Mouse (Mus musculus) forebrain, embryonic 12.5 days (tissue): ENCODE measurements around the gene Tlcd1. TPM values are rescaled to one million over a fixed set of nuclear protein-coding genes. Genes with fewer than 3 reads are reported as not detected.

ENCODE experiments used
- ATAC-seq: fragments of 200-750 bp; cut with Nextera tagmentation; 2 replicates; pipeline ENCODE4 v1.8.0; 2017; ENCODE audit warnings: moderate TSS enrichment; ENCODE audit not compliant: low FRiP score
- H3K27ac ChIP-seq: fragments of 300-500 bp; sonication (generic); 2 replicates; pipeline ENCODE4 v1.5.1; 2016; ENCODE audit warnings: mild to moderate bottlenecking
- H3K27me3 ChIP-seq: fragments of 300-500 bp; sonication (generic); 2 replicates; pipeline ENCODE4 v1.6.1; 2016; ENCODE audit warnings: mild to moderate bottlenecking
- H3K36me3 ChIP-seq: fragments of 300-500 bp; sonication (generic); replicated peaks from 2 replicates; pipeline ENCODE4 v1.6.1; 2016; ENCODE audit warnings: mild to moderate bottlenecking
- H3K4me1 ChIP-seq: fragments of 300-500 bp; sonication (generic); 2 replicates; pipeline ENCODE4 v1.6.1; 2016
- H3K4me2 ChIP-seq: fragments of 300-500 bp; sonication (generic); 2 replicates; pipeline ENCODE4 v1.6.1; 2016; ENCODE audit warnings: mild to moderate bottlenecking, moderate library complexity
- H3K4me3 ChIP-seq: fragments of 300-500 bp; sonication (generic); replicated peaks from 2 replicates; pipeline ENCODE4 v1.5.1; 2016; ENCODE audit warnings: mild to moderate bottlenecking
- H3K9ac ChIP-seq: fragments of 300-500 bp; sonication (generic); 2 replicates; pipeline ENCODE4 v1.6.1; 2016; ENCODE audit warnings: mild to moderate bottlenecking
- H3K9me3 ChIP-seq: fragments of 300-500 bp; sonication (generic); 2 replicates; pipeline ENCODE4 v1.6.1; 2016
- WGBS: fragments of 180-500 bp; shearing (Covaris S2); methylation state at CpG from one replicate; pipeline ENCODE4 v1.1.7; 2016; 5-methylcytosine and 5-hydroxymethylcytosine counted together
- polyA plus RNA-seq: library from polyadenylated mRNA; unstranded; fragments of >200 nt; fragmentation: Nextera tagmentation; extraction: Ambion mirVana; gene quantifications from 2 replicates; pipeline ENCODE4 v1.2.1, GENCODE M21; 2016

Gene Tlcd1
- polyA plus RNA-seq, 1 experiment from 2014 or later: 6.9 TPM

DNA sequence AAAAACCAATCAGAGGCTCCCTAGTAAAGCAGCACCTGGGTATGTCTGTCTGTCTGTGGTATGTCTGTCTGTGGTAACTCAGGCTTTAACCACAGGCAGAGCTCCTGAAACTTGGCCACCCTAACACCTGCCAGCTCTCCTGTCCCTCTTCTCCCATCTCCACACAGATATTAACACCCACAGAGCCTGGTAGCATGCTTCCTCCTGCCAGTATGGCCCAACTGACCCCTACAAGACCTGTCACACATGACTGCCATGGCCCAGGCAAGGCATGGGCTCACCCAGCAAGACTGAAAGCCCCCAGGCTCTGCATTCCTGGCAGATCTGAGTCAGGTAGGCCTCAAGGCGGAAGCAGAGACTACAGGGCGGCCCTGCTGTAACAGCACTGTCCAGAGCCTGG lies 13.5 kb upstream of the Tlcd1 start:
- H3K27ac ChIP-seq: peak overlapping the region; percentile 99
- H3K36me3 ChIP-seq: peaks cover 49% of the 10 kb centered on the region
- peaks cover 5% of the 10 kb centered on the region; the same call in 1 of the 2 replicates for H3K27me3 ChIP-seq
- ATAC-seq: no peak
- H3K9ac ChIP-seq: peak overlapping the region; percentile 99
- H3K4me3 ChIP-seq: peak overlapping the region; percentile 99
- peak overlapping the region; percentile 84 for H3K4me2 ChIP-seq
- WGBS: 75% methylated on average over 2 of the region's 2 CpGs
- peaks cover 38% of the 10 kb centered on the region for H3K4me1 ChIP-seq
- no peaks in the 10 kb centered on the region for H3K9me3 ChIP-seq

DNA sequence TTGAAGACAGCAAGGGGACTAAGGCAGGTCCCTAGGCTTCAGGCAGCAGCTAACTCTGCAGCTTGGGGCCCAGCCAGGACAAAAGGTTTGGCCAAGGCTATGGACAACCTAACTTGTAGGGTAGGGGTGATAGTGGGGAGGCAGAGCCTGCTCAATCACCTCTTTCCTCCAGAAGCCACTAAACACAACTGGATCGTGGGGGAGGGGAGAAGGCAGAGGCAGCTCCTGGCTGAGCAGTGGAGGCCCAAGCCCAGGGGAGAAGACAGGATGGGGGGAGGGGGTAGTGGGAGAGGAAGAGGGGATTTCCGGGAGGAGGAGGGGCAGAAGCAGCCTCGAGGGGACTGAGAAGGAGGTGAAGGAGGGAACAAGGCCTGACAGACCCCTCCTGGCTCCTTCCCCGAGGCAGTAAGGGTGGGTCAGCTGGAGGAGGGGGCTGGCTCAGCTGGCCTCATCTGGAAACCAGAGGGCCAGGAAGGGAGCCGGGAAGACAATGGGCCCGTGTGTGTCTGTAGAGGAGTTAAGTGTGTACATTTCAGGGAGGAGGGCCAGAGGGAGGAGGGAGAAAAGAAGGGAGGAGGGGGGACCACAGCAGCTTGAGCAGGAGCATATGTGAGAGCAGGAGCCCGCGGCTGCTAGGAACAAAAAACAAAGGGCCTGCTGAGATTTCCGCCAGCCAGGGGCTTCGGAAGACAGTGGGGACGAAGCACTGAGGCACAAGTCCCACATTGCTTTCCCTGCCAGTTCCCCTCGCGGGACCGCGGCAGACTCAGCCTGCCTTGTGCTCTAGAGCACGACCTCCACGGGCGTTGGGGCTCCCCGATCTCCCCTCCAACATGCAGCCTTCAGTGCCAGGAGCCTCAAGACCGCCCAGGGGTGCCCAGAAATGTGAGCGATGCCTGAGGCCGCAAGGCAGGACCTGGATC lies 12.6 kb upstream of the Tlcd1 start:
- WGBS: 0% methylated on average over 22 of the region's 22 CpGs

DNA sequence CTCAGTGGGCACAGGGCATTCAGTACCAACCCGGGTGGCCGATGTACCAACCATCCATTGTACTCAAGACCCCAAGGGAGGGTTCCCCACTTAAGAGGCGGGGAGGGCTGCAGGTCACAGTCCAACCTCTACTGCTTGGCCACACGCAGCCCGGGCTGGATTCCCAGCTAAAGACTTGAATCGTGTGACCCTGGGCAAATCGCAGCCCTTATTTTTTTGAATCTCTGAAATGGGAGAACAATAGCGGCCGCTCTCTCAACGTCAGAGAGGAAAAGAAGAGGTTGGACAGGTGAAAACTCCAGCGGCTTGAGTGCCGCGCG lies 11.9 kb upstream of the Tlcd1 start:
- H3K4me1 ChIP-seq: peaks cover 31% of the 10 kb centered on the region
- peak overlapping the region; percentile 84 for H3K4me2 ChIP-seq
- H3K27me3 ChIP-seq: peaks cover 5% of the 10 kb centered on the region; the same call in 1 of the 2 replicates
- ATAC-seq: 0 out of 2 replicates have a peak, but pooled peaks have one; percentile 0
- peak overlapping the region; percentile 99 for H3K9ac ChIP-seq
- H3K4me3 ChIP-seq: peak overlapping the region; percentile 99
- peaks cover 34% of the 10 kb centered on the region for H3K36me3 ChIP-seq
- WGBS: under 1% methylated on average over 14 of the region's 14 CpGs
- no peaks in the 10 kb centered on the region for H3K9me3 ChIP-seq
- peak overlapping the region; percentile 99 for H3K27ac ChIP-seq

More for the DNA sequence above, 12.6 kb upstream of the Tlcd1 start:
- peak overlapping the region; percentile 84 for H3K4me2 ChIP-seq
- peak overlapping the region; percentile 99 for H3K9ac ChIP-seq
- peak overlapping the region; percentile 99 for H3K27ac ChIP-seq
- peak overlapping the region; percentile 99 for H3K4me3 ChIP-seq
- no peaks in the 10 kb centered on the region for H3K9me3 ChIP-seq
- H3K4me1 ChIP-seq: peaks cover 35% of the 10 kb centered on the region
- ATAC-seq: peak; percentile 66
- peaks cover 5% of the 10 kb centered on the region; the same call in 1 of the 2 replicates for H3K27me3 ChIP-seq
- H3K36me3 ChIP-seq: peaks cover 40% of the 10 kb centered on the region

DNA sequence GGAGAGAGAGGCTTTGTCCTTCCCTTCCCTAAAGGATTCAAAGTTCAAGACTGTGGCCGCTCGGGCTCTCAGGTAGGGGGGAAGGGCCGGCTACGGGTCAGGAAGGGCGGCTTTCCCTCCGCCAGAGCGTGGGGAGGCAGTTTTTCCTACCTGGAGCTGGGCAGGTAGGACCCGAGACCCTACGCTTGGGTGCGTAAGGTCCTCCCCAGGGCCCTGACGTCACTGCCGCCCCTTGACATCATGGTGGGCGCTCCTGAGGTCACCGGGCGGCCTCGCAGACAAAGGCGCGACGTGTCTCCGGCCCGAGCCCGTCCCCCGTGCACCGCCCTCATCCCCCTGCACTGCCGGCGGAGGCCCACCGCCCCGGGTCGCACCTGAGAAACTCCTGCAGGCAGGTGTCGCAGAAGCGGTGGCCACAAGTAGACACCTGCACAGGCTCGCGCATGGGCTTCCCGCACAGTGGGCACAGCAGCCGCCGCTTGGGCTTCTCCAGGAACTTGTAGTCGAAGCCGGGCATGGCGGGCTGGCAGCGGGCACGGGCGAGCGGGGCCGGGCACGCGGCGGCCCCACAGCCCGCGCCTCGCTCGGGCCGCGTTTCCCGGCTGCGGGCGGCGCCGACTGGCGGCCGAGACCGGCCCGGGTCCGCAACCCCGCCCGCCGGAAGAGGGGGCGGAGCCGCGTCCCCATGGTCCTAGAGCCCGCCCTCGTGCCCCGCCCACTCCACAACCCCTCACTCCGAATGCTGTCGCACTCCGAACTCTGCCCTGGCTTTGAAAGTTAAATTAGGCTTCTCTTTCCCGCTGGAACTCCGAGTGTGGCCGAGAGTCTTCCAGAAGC lies 11.4 kb upstream of the Tlcd1 start, which contains the start of gene Traf4:
Traf4 (minus strand) TSS at position 666 of the 837 bp plus-strand sequence.
- Histone ChIP-seq H3K4me3 (peak within 1 kb of the TSS; percentile 99), H3K27ac (peak within 1 kb of the TSS; percentile 99), H3K4me1 (peaks cover 29% of the 10 kb centered on the region), H3K4me2 (peak within 1 kb of the TSS; percentile 84), H3K9ac (peak within 1 kb of the TSS; percentile 99), H3K27me3 (peaks cover 5% of the 10 kb centered on the region; the same call in 1 of the 2 replicates), H3K9me3 (no peaks in the 10 kb centered on the region), H3K36me3 (peaks cover 28% of the 10 kb centered on the region)
- under 1% methylated on average over 78 of the region's 78 CpGs for WGBS
- ATAC-seq: peak; percentile 83

DNA sequence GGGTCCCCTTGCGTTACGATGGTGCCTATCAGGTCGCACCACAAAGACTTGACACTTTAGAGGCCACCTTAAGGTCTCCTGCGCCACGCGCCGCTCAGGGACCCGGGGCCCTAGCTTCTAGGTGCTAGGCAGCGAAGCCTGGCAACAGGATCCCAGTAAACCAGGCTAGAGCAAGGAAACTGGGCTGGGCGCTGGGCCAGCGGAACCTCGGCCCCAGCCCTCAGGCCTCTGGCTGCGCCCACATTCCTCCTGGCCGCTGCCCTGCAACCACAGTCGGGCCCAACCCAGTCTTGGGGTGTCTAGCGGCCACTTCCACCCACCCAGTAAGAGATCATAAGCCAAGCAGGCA lies 10.8 kb upstream of the Tlcd1 start:
- peaks cover 22% of the 10 kb centered on the region for H3K36me3 ChIP-seq
- H3K4me3 ChIP-seq: peak overlapping the region; percentile 99
- peak overlapping the region; percentile 99 for H3K9ac ChIP-seq
- peaks cover 5% of the 10 kb centered on the region; the same call in 1 of the 2 replicates for H3K27me3 ChIP-seq
- no peaks in the 10 kb centered on the region for H3K9me3 ChIP-seq
- peak; percentile 31; the same call in 1 of the 2 replicates for ATAC-seq
- H3K27ac ChIP-seq: peak overlapping the region; percentile 99
- 5% methylated on average over 16 of the region's 16 CpGs for WGBS
- H3K4me1 ChIP-seq: peaks cover 29% of the 10 kb centered on the region
- peak overlapping the region; percentile 84 for H3K4me2 ChIP-seq

DNA sequence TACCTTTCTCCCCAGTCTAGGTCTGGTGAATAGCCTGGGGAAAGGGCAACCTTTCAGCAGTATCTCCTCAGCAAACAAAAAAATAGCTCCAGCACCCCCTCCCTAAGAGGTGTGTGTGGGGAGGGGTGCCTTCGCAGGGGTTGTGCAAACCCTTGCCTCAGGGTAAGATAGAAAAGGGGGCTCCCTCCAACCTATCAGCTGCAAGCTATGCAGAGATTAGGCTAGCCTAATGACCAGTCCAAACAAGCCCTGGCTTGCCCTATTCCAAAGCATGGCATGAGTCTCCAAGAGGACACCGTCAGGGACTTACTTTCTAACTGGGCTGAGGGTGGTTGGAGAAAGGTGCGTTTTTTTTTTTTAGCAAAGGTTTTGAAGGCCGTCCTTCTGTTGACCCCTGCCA lies 10.3 kb upstream of the Tlcd1 start:
- Histone ChIP-seq H3K27ac (peak overlapping the region; percentile 99; the same call in 1 of the 2 replicates), H3K4me3 (peak overlapping the region; percentile 99; the same call in 1 of the 2 replicates), H3K9me3 (no peaks in the 10 kb centered on the region), H3K36me3 (peaks cover 18% of the 10 kb centered on the region), H3K4me2 (peak overlapping the region; percentile 84), H3K9ac (peak overlapping the region; percentile 99; the same call in 1 of the 2 replicates), H3K27me3 (peaks cover 5% of the 10 kb centered on the region; the same call in 1 of the 2 replicates), H3K4me1 (peaks cover 29% of the 10 kb centered on the region)
- 48% methylated on average over 4 of the region's 4 CpGs for WGBS
- ATAC-seq: no peak

DNA sequence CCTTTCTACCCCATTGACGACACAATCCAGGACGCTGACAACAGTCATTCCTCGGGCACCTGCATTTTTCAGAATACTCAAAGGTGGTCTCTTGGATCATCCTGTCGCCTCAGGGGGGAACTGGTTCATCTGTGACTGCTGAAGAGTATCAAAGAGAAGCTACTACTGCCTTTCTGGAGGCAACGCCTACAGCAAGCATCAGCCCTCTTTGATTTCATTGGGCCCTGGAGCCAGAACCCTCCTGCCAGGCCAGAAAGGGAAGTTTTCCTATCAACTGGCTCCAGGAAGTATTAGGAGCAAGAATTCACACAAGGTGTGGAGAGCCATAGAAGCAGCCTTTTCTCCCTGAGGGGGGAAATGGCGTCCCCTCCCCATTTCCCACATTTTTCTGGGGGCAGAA lies 9.9 kb upstream of the Tlcd1 start:
- Histone ChIP-seq H3K27ac (no peak overlapping the region), H3K36me3 (peaks cover 13% of the 10 kb centered on the region), H3K4me3 (no peak overlapping the region), H3K4me2 (no peak overlapping the region), H3K9me3 (no peaks in the 10 kb centered on the region), H3K27me3 (peaks cover 5% of the 10 kb centered on the region; the same call in 1 of the 2 replicates), H3K9ac (no peak overlapping the region), H3K4me1 (peaks cover 29% of the 10 kb centered on the region)
- ATAC-seq: no peak
- 72% methylated on average over 6 of the region's 6 CpGs for WGBS

DNA sequence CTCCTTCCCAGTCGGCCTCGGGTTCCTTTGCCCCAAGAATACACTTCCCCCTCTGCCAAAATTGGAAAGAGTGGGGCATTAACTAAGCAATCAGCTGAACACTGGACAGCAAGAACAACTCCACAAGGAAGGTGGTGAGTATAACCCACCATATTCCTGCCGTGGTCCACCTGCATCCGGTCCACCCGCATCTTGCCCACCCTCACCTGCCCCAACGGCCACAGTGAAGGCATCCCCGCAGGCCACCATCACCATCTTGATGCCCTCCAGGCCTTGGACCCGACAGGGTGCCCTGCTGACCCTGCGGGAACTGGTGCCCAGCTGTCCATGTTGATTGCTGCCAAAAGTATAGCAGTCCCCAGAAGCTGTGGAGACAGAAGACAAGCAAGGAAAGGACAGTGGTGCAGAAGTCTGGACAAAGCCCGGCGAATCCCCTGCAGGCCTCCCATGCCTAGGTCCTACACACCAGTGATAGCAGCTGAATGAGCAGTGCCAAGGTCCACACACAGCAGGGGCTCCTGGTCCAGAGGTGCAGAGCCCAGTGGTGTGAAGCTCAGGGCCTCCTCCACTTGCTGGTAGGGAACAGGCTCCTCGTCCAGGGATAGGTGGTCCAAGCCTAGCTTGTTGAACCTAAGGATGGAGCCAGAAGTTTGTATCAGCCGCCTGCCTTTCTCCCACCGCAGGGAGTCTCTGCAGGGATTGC lies 9.1 kb upstream of the Tlcd1 start:
- H3K4me1 ChIP-seq: peaks cover 23% of the 10 kb centered on the region
- WGBS: 84% methylated on average over 14 of the region's 14 CpGs
- H3K9ac ChIP-seq: no peak overlapping the region
- no peaks in the 10 kb centered on the region for H3K9me3 ChIP-seq
- peaks cover 5% of the 10 kb centered on the region; the same call in 1 of the 2 replicates for H3K27me3 ChIP-seq
- no peak for ATAC-seq
- H3K36me3 ChIP-seq: peaks cover 5% of the 10 kb centered on the region
- no peak overlapping the region for H3K4me2 ChIP-seq
- no peak overlapping the region for H3K27ac ChIP-seq
- no peak overlapping the region for H3K4me3 ChIP-seq

DNA sequence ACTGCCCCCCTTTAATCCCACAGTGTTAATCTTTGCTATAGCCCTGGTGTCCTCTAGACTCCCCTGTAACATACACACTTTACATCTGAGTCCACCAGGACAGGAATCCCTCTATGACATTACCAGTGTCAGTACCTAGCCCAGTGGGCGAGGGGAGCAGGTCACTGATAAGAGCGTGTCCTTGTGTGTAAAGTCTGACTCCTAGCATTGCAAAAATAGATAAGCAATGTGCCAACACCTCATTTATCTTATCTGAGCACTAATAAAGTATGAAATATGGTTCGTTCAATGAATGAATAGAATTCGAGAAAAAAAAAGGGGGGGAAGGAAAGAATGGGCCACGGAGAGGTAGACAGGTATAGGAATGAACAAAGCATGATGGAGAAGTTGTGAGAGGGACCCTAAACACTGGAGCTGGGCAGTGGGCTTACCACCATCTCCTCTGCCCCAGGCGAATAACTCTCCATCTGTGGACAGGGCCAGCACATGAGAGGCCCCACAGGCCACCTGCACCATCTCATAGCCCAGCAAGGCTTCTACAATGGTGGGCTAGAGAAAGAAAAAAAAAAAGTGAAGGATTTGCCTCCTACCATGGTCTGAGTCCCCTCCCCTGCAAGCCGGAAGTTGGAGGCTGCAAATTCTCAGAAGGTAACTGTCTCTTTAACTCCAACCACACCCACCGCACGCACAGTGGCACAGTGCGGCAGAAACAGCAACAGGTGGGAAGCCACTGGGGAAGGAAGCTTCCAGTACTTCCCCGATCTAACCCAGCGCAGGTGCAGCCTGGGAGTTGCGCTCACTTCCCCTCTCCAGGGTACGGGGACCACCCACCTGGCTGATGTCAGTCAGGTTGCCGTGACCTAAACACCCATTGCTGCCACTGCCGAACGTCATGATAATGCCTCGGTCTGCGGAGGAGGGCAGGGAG lies 7.7 kb upstream of the Tlcd1 start:
- Histone ChIP-seq H3K27ac (no peak overlapping the region), H3K36me3 (no peaks in the 10 kb centered on the region), H3K4me3 (no peak overlapping the region), H3K27me3 (peaks cover 5% of the 10 kb centered on the region; the same call in 1 of the 2 replicates), H3K4me1 (peaks cover 9% of the 10 kb centered on the region), H3K4me2 (no peak overlapping the region), H3K9ac (no peak overlapping the region; the same call in 1 of the 2 replicates), H3K9me3 (no peaks in the 10 kb centered on the region)
- no peak for ATAC-seq
- WGBS: 61% methylated on average over 19 of the region's 19 CpGs

DNA sequence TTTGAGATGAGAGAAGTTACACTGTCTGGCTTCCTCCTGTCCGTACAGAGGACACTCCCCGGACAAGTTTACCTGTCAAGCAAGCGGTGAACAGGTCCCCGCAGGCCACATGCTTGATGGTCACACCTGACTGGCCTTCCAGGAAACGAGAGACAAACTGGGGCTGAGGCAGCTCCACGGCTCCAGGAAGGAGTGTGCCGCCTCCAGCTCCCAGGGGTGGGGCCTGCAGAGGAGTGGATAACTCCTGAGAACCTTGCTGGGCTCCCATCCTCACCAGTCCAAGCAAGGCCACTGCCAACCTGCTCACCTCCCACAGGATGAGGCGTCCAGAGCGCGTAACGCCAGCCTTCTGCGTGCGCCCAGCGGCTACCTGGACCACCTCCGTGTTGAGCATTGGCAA lies 6.2 kb upstream of the Tlcd1 start:
- WGBS: 90% methylated on average over 15 of the region's 15 CpGs
- H3K9ac ChIP-seq: no peak overlapping the region
- H3K4me2 ChIP-seq: no peak overlapping the region
- no peak overlapping the region for H3K27ac ChIP-seq
- no peaks in the 10 kb centered on the region for H3K9me3 ChIP-seq
- no peak overlapping the region for H3K4me3 ChIP-seq
- ATAC-seq: no peak
- H3K36me3 ChIP-seq: no peaks in the 10 kb centered on the region
- peaks cover 7% of the 10 kb centered on the region for H3K4me1 ChIP-seq
- H3K27me3 ChIP-seq: peaks cover 5% of the 10 kb centered on the region; the same call in 1 of the 2 replicates

DNA sequence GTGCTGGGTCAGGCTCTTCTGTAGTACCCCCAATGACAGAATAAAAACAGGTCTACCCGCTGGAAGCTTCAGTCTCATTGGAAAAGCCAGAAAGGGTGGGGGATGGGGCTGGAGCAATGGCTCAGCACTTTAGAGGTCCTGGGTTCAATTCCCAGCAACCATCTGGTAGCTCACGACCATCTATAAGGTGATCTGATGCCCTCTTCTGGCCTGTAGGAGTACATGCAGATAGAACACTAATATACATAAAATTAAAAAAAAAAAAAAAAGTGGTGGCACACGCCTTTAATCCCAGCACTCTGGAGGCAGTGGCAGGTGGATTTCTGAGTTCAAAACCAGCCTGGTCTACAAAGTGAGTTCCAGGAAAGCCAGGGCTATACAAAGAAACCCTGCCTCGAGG lies 5.2 kb upstream of the Tlcd1 start:
- Histone ChIP-seq H3K27me3 (peaks cover 5% of the 10 kb centered on the region; the same call in 1 of the 2 replicates), H3K4me3 (no peak overlapping the region), H3K9me3 (no peaks in the 10 kb centered on the region), H3K4me2 (no peak overlapping the region), H3K27ac (no peak overlapping the region), H3K9ac (no peak overlapping the region), H3K36me3 (no peaks in the 10 kb centered on the region), H3K4me1 (peaks cover 4% of the 10 kb centered on the region; the same call in 1 of the 2 replicates)
- ATAC-seq: no peak
- WGBS: 79% methylated on average over 4 of the region's 4 CpGs
